Mouse (Mus musculus) erythroblast, embryonic 14.5 days (primary cell): ENCODE results near the gene Scn8a.

ENCODE experiments used
- GATA1 ChIP-seq: IDR thresholded peaks from 2 replicates; pipeline ENCODE4 v1.6.1; 2012; ENCODE audit warnings: low read length, inconsistent platforms, mixed read lengths
- TAL1 ChIP-seq: IDR thresholded peaks from 3 replicates; pipeline ENCODE4 v1.6.1; 2012; ENCODE audit warnings: low read length, inconsistent platforms, mixed read lengths

DNA sequence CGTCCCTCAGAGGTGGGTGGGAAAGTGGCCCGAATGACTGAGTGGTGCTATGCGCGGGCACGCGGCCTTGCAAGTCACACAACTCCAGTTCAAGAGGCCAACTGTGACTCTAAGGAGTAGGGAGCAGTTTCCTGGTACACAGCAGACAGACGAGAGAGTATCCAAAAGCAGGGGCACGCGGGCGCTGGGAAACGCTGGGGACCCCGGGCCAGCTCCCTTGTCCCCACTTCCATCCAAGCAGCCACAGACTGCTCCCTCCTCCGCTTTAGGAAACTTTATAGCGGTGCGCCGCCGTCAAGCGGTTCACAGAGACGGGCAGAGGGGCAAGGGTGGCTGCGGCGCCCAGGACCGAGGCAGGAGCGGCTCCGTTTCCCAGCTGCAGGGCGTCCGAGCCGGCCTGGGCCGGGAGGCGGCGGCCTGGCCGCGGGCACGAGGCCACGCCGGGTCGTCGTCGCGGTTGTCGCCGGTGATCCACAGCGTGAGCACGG, 176.4 kb downstream of the Scn8a start:
- TF ChIP-seq GATA1 (no peak), TAL1 (no peak)
